Mouse (Mus musculus) liver, embryonic 16.5 days (tissue): ENCODE results near the gene Tmeff1. TPM values are rescaled to one million over a fixed set of nuclear protein-coding genes. Genes with fewer than 3 reads are reported as not detected.

Experiments
- ATAC-seq: fragments of 200-750 bp; cut with Nextera tagmentation; 2 replicates; pipeline ENCODE4 v1.8.0; 2017; ENCODE audit warnings: low read depth, mild to moderate bottlenecking, moderate number of reproducible peaks, moderate library complexity
- H3K27ac ChIP-seq: fragments of 300-500 bp; sonication (generic); 2 replicates; pipeline ENCODE4 v1.5.1; 2014; ENCODE audit warnings: mild to moderate bottlenecking, low read length
- H3K27me3 ChIP-seq: fragments of 300-500 bp; sonication (generic); 2 replicates; pipeline ENCODE4 v1.6.1; 2014; ENCODE audit warnings: low read depth, low read length, mixed read lengths; ENCODE audit not compliant: control insufficient read depth, insufficient read depth
- H3K36me3 ChIP-seq: fragments of 300-500 bp; sonication (generic); 2 replicates; pipeline ENCODE4 v1.6.1; 2014; ENCODE audit warnings: mild to moderate bottlenecking; ENCODE audit not compliant: control insufficient read depth, insufficient read depth
- H3K4me1 ChIP-seq: fragments of 300-500 bp; sonication (generic); 2 replicates; pipeline ENCODE4 v1.6.1; 2014; ENCODE audit warnings: low read depth, low read length, mixed read lengths; ENCODE audit not compliant: control insufficient read depth
- H3K4me2 ChIP-seq: fragments of 300-500 bp; sonication (generic); 2 replicates; pipeline ENCODE4 v1.6.1; 2014; ENCODE audit warnings: low read depth, low read length, mixed read lengths
- H3K4me3 ChIP-seq: fragments of 300-500 bp; sonication (generic); 2 replicates; pipeline ENCODE4 v1.5.1; 2014; ENCODE audit warnings: low read depth, mild to moderate bottlenecking, low read length
- H3K9ac ChIP-seq: fragments of 300-500 bp; sonication (generic); 2 replicates; pipeline ENCODE4 v1.6.1; 2014; ENCODE audit warnings: low read depth, low read length
- H3K9me3 ChIP-seq: fragments of 300-500 bp; sonication (generic); replicated peaks from 2 replicates; pipeline ENCODE4 v1.6.1; 2016; ENCODE audit warnings: low read length; ENCODE audit not compliant: control insufficient read depth
- WGBS: fragments of 180-500 bp; shearing (Covaris S2); extraction: QIAGEN DNeasy Blood & Tissue Kit; methylation state at CpG from one replicate; pipeline ENCODE4 v1.1.7; 2014; ENCODE audit not compliant: insufficient replicate concordance; 5-methylcytosine and 5-hydroxymethylcytosine counted together
- polyA plus RNA-seq: library from polyadenylated mRNA; unstranded; fragments of >200 nt; fragmentation: Nextera tagmentation; extraction: Ambion mirVana; gene quantifications from 2 replicates; pipeline ENCODE4 v1.2.1, GENCODE M21; 2015

Tmeff1 gene
- polyA plus RNA-seq, 1 experiment from 2014 or later = 0.12 TPM

GRCm38 (mm10) chr4:48581993-48582392 lies 3.0 kb upstream of the Tmeff1 start:
- Histone ChIP-seq H3K27me3 (peaks cover 24% of the 10 kb centered on the region), H3K4me1 (no peaks in the 10 kb centered on the region), H3K4me2 (no peak overlapping the region), H3K27ac (no peak overlapping the region), H3K4me3 (no peak overlapping the region), H3K9ac (no peak overlapping the region), H3K9me3 (no peaks in the 10 kb centered on the region), H3K36me3 (no peaks in the 10 kb centered on the region)
- 50% methylated on average over 2 of the region's 3 CpGs for WGBS
- no peak for ATAC-seq

GRCm38 (mm10) chr4:48582941-48583340 lies 2.0 kb upstream of the Tmeff1 start:
- no peaks in the 10 kb centered on the region for H3K36me3 ChIP-seq
- peaks cover 24% of the 10 kb centered on the region for H3K27me3 ChIP-seq
- no peak overlapping the region for H3K9ac ChIP-seq
- no peak overlapping the region for H3K4me3 ChIP-seq
- no peaks in the 10 kb centered on the region for H3K4me1 ChIP-seq
- WGBS = 58% methylated on average over 2 of the region's 2 CpGs
- ATAC-seq = no peak
- no peak overlapping the region for H3K4me2 ChIP-seq
- H3K27ac ChIP-seq = no peak overlapping the region
- no peaks in the 10 kb centered on the region for H3K9me3 ChIP-seq

- Histone ChIP-seq H3K4me3 (peak overlapping the region; percentile 61), H3K9me3 (no peaks in the 10 kb centered on the region), H3K27ac (no peak overlapping the region), H3K4me1 (no peaks in the 10 kb centered on the region), H3K9ac (peak overlapping the region; percentile 16; the same call in 1 of the 2 replicates), H3K27me3 (peaks cover 24% of the 10 kb centered on the region), H3K36me3 (no peaks in the 10 kb centered on the region), H3K4me2 (peak overlapping the region; percentile 70)
- 0 out of 2 replicates have a peak, but pooled peaks have one; percentile 32 for ATAC-seq
- under 1% methylated on average over 86 of the region's 92 CpGs for WGBS
Measured at GRCm38 (mm10) chr4:48585241-48586098, 496 bp downstream of the Tmeff1 start.

- no peak overlapping the region for H3K9ac ChIP-seq
- no peak for ATAC-seq
Measured at GRCm38 (mm10) chr4:48586099-48586821, 1.3 kb downstream of the Tmeff1 start.

GRCm38 (mm10) chr4:48587526-48587925 lies 2.6 kb downstream of the Tmeff1 start:
- Histone ChIP-seq H3K27ac (no peak overlapping the region), H3K27me3 (peaks cover 24% of the 10 kb centered on the region), H3K36me3 (no peaks in the 10 kb centered on the region), H3K4me2 (no peak overlapping the region), H3K9me3 (no peaks in the 10 kb centered on the region), H3K4me1 (no peaks in the 10 kb centered on the region), H3K4me3 (no peak overlapping the region), H3K9ac (no peak overlapping the region)
- ATAC-seq = no peak
- 84% methylated on average over 2 of the region's 2 CpGs for WGBS

More at GRCm38 (mm10) chr4:48586099-48586821, 1.3 kb downstream of the Tmeff1 start:
- H3K9me3 ChIP-seq = no peaks in the 10 kb centered on the region
- peaks cover 24% of the 10 kb centered on the region for H3K27me3 ChIP-seq
- WGBS = 17% methylated on average over 12 of the region's 12 CpGs
- no peak overlapping the region for H3K27ac ChIP-seq
- H3K4me1 ChIP-seq = no peaks in the 10 kb centered on the region
- H3K4me2 ChIP-seq = peak overlapping the region; percentile 70
- H3K4me3 ChIP-seq = peak overlapping the region; percentile 61
- no peaks in the 10 kb centered on the region for H3K36me3 ChIP-seq

- Histone ChIP-seq H3K36me3 (no peaks in the 10 kb centered on the region), H3K27ac (no peak overlapping the region), H3K4me2 (no peak overlapping the region), H3K4me1 (no peaks in the 10 kb centered on the region), H3K27me3 (peaks cover 24% of the 10 kb centered on the region), H3K9ac (no peak overlapping the region), H3K4me3 (no peak overlapping the region), H3K9me3 (no peaks in the 10 kb centered on the region)
- 57% methylated on average over 9 of the region's 9 CpGs for WGBS
- no peak for ATAC-seq
Measured at GRCm38 (mm10) chr4:48588576-48588975, 3.6 kb downstream of the Tmeff1 start.

- no peak overlapping the region for H3K27ac ChIP-seq
- no peaks in the 10 kb centered on the region for H3K9me3 ChIP-seq
- H3K27me3 ChIP-seq = peaks cover 5% of the 10 kb centered on the region
- H3K4me3 ChIP-seq = no peak overlapping the region
- WGBS = 34% methylated on average over 7 of the region's 7 CpGs
- no peak overlapping the region for H3K9ac ChIP-seq
- no peak for ATAC-seq
- no peaks in the 10 kb centered on the region for H3K4me1 ChIP-seq
- no peak overlapping the region for H3K4me2 ChIP-seq
- H3K36me3 ChIP-seq = no peaks in the 10 kb centered on the region
Measured at GRCm38 (mm10) chr4:48590862-48591261, 5.9 kb downstream of the Tmeff1 start.

GRCm38 (mm10) chr4:48591390-48591789 lies 6.4 kb downstream of the Tmeff1 start:
- Histone ChIP-seq H3K36me3 (no peaks in the 10 kb centered on the region), H3K27me3 (no peaks in the 10 kb centered on the region; the same call in 1 of the 2 replicates), H3K4me2 (no peak overlapping the region), H3K9ac (no peak overlapping the region), H3K4me1 (no peaks in the 10 kb centered on the region), H3K4me3 (no peak overlapping the region), H3K9me3 (no peaks in the 10 kb centered on the region), H3K27ac (no peak overlapping the region)
- no peak for ATAC-seq
- 79% methylated on average over 3 of the region's 3 CpGs for WGBS

GRCm38 (mm10) chr4:48592328-48592727 lies 7.4 kb downstream of the Tmeff1 start:
- H3K4me2 ChIP-seq = no peak overlapping the region
- no peaks in the 10 kb centered on the region for H3K4me1 ChIP-seq
- no peak overlapping the region for H3K27ac ChIP-seq
- ATAC-seq = no peak
- H3K9ac ChIP-seq = no peak overlapping the region
- H3K27me3 ChIP-seq = no peaks in the 10 kb centered on the region
- no peaks in the 10 kb centered on the region for H3K9me3 ChIP-seq
- 31% methylated on average over 5 of the region's 5 CpGs for WGBS
- H3K4me3 ChIP-seq = no peak overlapping the region
- no peaks in the 10 kb centered on the region for H3K36me3 ChIP-seq
